Mouse (Mus musculus): Measurements from ENCODE around the gene Sulf2. TPM values are rescaled to one million over a fixed set of nuclear protein-coding genes. Genes with fewer than 3 reads are reported as not detected.

Gene Sulf2
- polyA plus RNA-seq, 1 experiment = 234 TPM

- Histone ChIP-seq H3K4me1 (ENCODE audit: control insufficient read depth, insufficient read depth, low read length) (peaks cover 11% of the 10 kb centered on the region), H3K4me3 (ENCODE audit: insufficient read depth, low read length) (0 out of 2 replicates have a peak overlapping the region, but pooled peaks have one; percentile 67), H3K27ac (ENCODE audit: insufficient read depth, low read length) (no peak overlapping the region)
- no peak for TF ChIP-seq POLR2A (IDR thresholded peaks at IDR 0.05; ENCODE audit: low read depth, low read length)
- no peak for TF ChIP-seq CTCF (IDR thresholded peaks at IDR 0.05; ENCODE audit: borderline replicate concordance, insufficient read depth, low read length)
Observed at GRCm38 (mm10) chr2:166152734-166153398, 2.6 kb downstream of the Sulf2 start.

GRCm38 (mm10) chr2:166151510-166152473 lies 3.7 kb downstream of the Sulf2 start:
- H3K27ac ChIP-seq (ENCODE audit: insufficient read depth, low read length) = peak overlapping the region; percentile 5; the same call in 1 of the 2 replicates
- TF ChIP-seq CTCF (IDR thresholded peaks at IDR 0.05; ENCODE audit: borderline replicate concordance, insufficient read depth, low read length) (no peak), POLR2A (IDR thresholded peaks at IDR 0.05; ENCODE audit: low read depth, low read length) (0 out of 2 replicates have a peak, but pooled peaks have one; percentile 36)
- peaks cover 14% of the 10 kb centered on the region for H3K4me1 ChIP-seq (ENCODE audit: control insufficient read depth, insufficient read depth, low read length)
- no peak overlapping the region for H3K4me3 ChIP-seq (ENCODE audit: insufficient read depth, low read length)

GRCm38 (mm10) chr2:166150584-166150983 lies 4.9 kb downstream of the Sulf2 start:
- no peak overlapping the region for H3K27ac ChIP-seq (ENCODE audit: insufficient read depth, low read length)
- TF ChIP-seq POLR2A (IDR thresholded peaks at IDR 0.05; ENCODE audit: low read depth, low read length) = no peak
- H3K4me1 ChIP-seq (ENCODE audit: control insufficient read depth, insufficient read depth, low read length) = peaks cover 14% of the 10 kb centered on the region
- H3K4me3 ChIP-seq (ENCODE audit: insufficient read depth, low read length) = no peak overlapping the region

- Histone ChIP-seq H3K27ac (ENCODE audit: insufficient read depth, low read length) (no peak overlapping the region), H3K4me3 (ENCODE audit: insufficient read depth, low read length) (no peak overlapping the region), H3K4me1 (ENCODE audit: control insufficient read depth, insufficient read depth, low read length) (peaks cover 14% of the 10 kb centered on the region)
- TF ChIP-seq POLR2A (IDR thresholded peaks at IDR 0.05; ENCODE audit: low read depth, low read length) = no peak
- no peak for TF ChIP-seq CTCF (IDR thresholded peaks at IDR 0.05; ENCODE audit: borderline replicate concordance, insufficient read depth, low read length)
Observed at GRCm38 (mm10) chr2:166149482-166149881, 6.0 kb downstream of the Sulf2 start.

GRCm38 (mm10) chr2:166148672-166149332 lies 6.7 kb downstream of the Sulf2 start:
- peaks cover 14% of the 10 kb centered on the region for H3K4me1 ChIP-seq (ENCODE audit: control insufficient read depth, insufficient read depth, low read length)
- peak overlapping the region; percentile 7; the same call in 1 of the 2 replicates for H3K27ac ChIP-seq (ENCODE audit: insufficient read depth, low read length)
- TF ChIP-seq POLR2A (IDR thresholded peaks at IDR 0.05; ENCODE audit: low read depth, low read length) (no peak), CTCF (IDR thresholded peaks at IDR 0.05; ENCODE audit: borderline replicate concordance, insufficient read depth, low read length) (no peak)
- no peak overlapping the region for H3K4me3 ChIP-seq (ENCODE audit: insufficient read depth, low read length)

GRCm38 (mm10) chr2:166147930-166148651 lies 7.4 kb downstream of the Sulf2 start:
- Histone ChIP-seq H3K27ac (ENCODE audit: insufficient read depth, low read length) (no peak overlapping the region), H3K4me1 (ENCODE audit: control insufficient read depth, insufficient read depth, low read length) (peaks cover 16% of the 10 kb centered on the region)

GRCm38 (mm10) chr2:166146446-166146845 lies 9.0 kb downstream of the Sulf2 start:
- Histone ChIP-seq H3K27ac (ENCODE audit: insufficient read depth, low read length) (no peak overlapping the region), H3K4me3 (ENCODE audit: insufficient read depth, low read length) (no peak overlapping the region), H3K4me1 (ENCODE audit: control insufficient read depth, insufficient read depth, low read length) (peaks cover 16% of the 10 kb centered on the region)
- no peak for TF ChIP-seq CTCF (IDR thresholded peaks at IDR 0.05; ENCODE audit: borderline replicate concordance, insufficient read depth, low read length)
- TF ChIP-seq POLR2A (IDR thresholded peaks at IDR 0.05; ENCODE audit: low read depth, low read length) = no peak

More at GRCm38 (mm10) chr2:166147930-166148651, 7.4 kb downstream of the Sulf2 start:
- no peak for TF ChIP-seq POLR2A (IDR thresholded peaks at IDR 0.05; ENCODE audit: low read depth, low read length)
- TF ChIP-seq CTCF (IDR thresholded peaks at IDR 0.05; ENCODE audit: borderline replicate concordance, insufficient read depth, low read length) = no peak
- H3K4me3 ChIP-seq (ENCODE audit: insufficient read depth, low read length) = no peak overlapping the region

GRCm38 (mm10) chr2:166145031-166145430 lies 10.4 kb downstream of the Sulf2 start:
- Histone ChIP-seq H3K27ac (ENCODE audit: insufficient read depth, low read length) (no peak overlapping the region), H3K4me1 (ENCODE audit: control insufficient read depth, insufficient read depth, low read length) (peaks cover 16% of the 10 kb centered on the region)
- TF ChIP-seq CTCF (IDR thresholded peaks at IDR 0.05; ENCODE audit: borderline replicate concordance, insufficient read depth, low read length) = no peak
- no peak for TF ChIP-seq POLR2A (IDR thresholded peaks at IDR 0.05; ENCODE audit: low read depth, low read length)

GRCm38 (mm10) chr2:166143871-166144270 lies 11.6 kb downstream of the Sulf2 start:
- Histone ChIP-seq H3K27ac (ENCODE audit: insufficient read depth, low read length) (no peak overlapping the region), H3K4me3 (ENCODE audit: insufficient read depth, low read length) (no peak overlapping the region), H3K4me1 (ENCODE audit: control insufficient read depth, insufficient read depth, low read length) (peaks cover 13% of the 10 kb centered on the region)
- TF ChIP-seq POLR2A (IDR thresholded peaks at IDR 0.05; ENCODE audit: low read depth, low read length) = no peak
- no peak for TF ChIP-seq CTCF (IDR thresholded peaks at IDR 0.05; ENCODE audit: borderline replicate concordance, insufficient read depth, low read length)

More at GRCm38 (mm10) chr2:166145031-166145430, 10.4 kb downstream of the Sulf2 start:
- H3K4me3 ChIP-seq (ENCODE audit: insufficient read depth, low read length) = no peak overlapping the region
